Mouse (Mus musculus): ENCODE data around the gene 4931429L15Rik. TPM values are rescaled to one million over a fixed set of nuclear protein-coding genes. Genes with fewer than 3 reads are reported as not detected.

4931429L15Rik gene
- polyA plus RNA-seq, 1 experiment from 2014 or later, result not detected

DNA sequence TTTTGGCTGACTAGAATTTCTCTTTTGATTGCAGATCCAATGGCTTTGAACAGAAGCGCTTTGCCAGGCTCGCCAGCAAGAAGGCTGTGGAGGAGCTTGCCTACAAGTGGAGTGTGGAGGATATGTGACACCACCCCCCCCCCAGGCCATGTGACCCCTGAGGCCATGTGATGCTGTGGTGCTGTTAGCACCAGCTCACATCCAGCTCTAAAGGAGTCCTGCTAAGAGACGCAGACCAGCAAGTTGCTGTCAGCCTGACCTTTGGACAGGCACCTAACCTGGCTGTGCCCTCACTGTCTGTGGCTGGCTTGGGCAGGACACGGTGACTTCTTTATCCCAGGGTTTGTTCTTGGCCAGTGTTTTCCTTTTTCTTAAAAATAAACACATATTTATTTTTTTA, 21.4 kb downstream of the 4931429L15Rik start:
- H3K36me3 ChIP-seq, result peaks cover 54% of the 10 kb centered on the region

DNA sequence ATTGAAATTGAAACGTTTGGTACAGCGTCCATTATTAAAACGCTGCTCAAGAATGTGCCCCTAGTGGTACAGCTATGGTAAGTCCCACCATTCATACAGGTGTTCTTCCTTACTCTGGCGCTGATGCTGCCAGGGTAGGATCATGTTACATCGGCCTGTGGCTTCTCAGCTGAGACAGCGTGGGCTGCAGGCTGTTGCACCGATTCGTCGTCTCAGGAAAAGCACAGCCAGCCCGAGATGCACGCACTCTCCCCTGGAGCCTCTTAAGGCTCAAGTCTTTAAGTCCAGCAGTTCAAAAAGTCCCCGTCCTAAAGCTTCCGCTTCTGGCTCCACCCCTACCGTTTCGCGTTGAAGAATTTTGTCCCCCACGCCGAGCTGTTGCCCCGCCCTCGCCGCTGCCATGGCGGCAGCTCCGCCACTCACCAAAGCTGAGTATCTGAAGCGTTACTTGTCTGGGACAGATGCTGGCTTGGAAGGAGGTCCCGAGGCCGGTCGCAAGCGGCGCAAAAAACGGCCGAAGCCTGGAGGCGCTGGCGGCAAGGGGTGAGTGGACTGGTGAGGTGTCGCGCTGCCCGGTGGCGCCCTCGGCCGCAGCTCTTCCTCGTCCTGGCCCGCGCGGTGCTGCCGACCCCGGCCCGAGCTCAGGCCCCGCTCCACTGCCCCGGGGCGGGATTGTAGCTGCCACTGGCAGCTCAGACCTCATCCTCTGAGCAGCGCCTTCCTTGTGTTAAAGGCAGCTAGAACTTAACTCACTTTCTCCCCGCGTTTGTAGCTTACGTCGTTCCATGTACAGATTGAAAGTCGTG, 37.0 kb downstream of the 4931429L15Rik start, which contains the start of gene Bud13:
Bud13 (plus strand) TSS at position 378 of the 806 bp plus-strand sequence.
- H3K27ac ChIP-seq, result peak within 1 kb of the TSS; percentile 89
- H3K4me2 ChIP-seq, result peak within 1 kb of the TSS; percentile 74
- H3K27me3 ChIP-seq, result no peaks in the 10 kb centered on the region
- under 1% methylated on average over 55 of the region's 55 CpGs for WGBS
- ATAC-seq (replicated peaks; ENCODE audit: insufficient number of reproducible peaks, insufficient read depth, low FRiP score, low read depth), result peak; percentile 89
- peaks cover 51% of the 10 kb centered on the region for H3K36me3 ChIP-seq
- no peaks in the 10 kb centered on the region for H3K9me3 ChIP-seq (replicated peaks)
- H3K4me1 ChIP-seq (replicated peaks), result peaks cover 8% of the 10 kb centered on the region
- H3K4me3 ChIP-seq, result peak within 1 kb of the TSS; percentile 95
- peak within 1 kb of the TSS; percentile 92 for H3K9ac ChIP-seq

More for the DNA sequence above, 21.4 kb downstream of the 4931429L15Rik start:
- 77% methylated on average over 4 of the region's 4 CpGs for WGBS
- no peaks in the 10 kb centered on the region for H3K4me1 ChIP-seq (replicated peaks)
- H3K4me2 ChIP-seq, result no peak overlapping the region
- no peak overlapping the region for H3K9ac ChIP-seq
- no peak overlapping the region for H3K27ac ChIP-seq
- no peak overlapping the region for H3K4me3 ChIP-seq
- H3K9me3 ChIP-seq (replicated peaks), result no peaks in the 10 kb centered on the region
- ATAC-seq (replicated peaks; ENCODE audit: insufficient number of reproducible peaks, insufficient read depth, low FRiP score, low read depth), result no peak
- no peaks in the 10 kb centered on the region for H3K27me3 ChIP-seq

DNA sequence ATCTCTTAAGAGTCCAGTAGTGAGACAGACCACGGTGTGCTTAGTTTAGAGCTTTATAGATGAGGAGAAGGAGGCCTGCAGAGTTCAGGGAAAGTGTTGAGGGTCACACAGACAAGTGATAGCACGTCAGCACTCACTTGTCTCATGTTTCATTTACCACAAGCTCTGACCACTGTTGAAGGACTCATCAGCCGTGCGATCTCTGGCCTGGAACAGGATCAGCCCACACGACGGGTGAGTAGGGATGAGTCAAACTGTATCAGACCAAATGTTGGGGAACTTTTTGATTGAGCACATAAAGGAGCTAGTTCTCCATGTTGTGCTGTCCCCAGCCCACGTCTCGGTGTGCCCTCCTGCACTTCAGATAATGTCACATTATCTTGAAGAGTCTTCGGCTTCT, 45.3 kb downstream of the 4931429L15Rik start:
- 0 out of 2 replicates have a peak overlapping the region, but pooled peaks have one; percentile 97 for H3K4me3 ChIP-seq

DNA sequence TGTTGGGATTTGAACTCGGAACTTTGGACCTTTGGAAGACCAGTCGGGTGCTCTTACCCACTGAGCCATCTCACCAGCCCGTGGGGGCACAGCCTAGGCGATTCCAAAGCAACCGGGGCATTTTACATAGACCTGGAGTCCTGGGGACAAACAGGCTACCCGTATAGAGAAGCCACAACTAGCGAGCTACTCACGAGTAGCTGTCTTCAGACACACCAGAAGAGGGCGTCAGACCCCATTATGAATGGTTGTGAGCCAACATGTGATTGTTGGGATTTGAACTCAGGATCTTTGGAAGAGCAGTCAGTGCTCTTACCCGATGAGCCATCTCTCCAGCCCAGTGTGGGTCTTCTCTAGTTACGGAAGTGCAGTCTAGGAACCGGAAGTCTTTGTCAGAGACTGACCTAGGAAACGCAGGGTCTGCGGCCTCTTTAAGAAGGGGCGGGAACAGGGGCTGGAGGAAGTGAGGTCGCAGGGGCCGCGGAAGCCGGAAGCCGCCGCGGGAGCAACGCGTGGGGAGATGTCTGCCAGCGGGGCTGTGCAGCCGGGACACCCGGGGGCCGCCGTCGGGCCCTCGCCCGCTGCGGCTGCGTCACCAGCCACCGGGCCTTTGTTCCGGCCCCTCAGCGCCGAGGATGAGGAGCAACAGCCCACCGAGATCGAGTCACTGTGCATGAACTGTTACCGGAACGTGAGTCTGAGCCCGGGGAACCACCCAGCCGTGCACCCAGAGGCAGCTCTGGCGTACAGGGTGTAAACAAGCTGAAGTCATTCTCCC, 46.9 kb downstream of the 4931429L15Rik start, which contains the start of gene Zpr1:
Zpr1 (plus strand) TSS at position 388 of the 778 bp plus-strand sequence.
- Histone ChIP-seq H3K36me3 (peaks cover 33% of the 10 kb centered on the region), H3K27me3 (peaks cover 29% of the 10 kb centered on the region), H3K27ac (peak within 1 kb of the TSS; percentile 72), H3K4me2 (peak within 1 kb of the TSS; percentile 89), H3K9ac (peak within 1 kb of the TSS; percentile 67), H3K9me3 (replicated peaks) (no peaks in the 10 kb centered on the region), H3K4me1 (replicated peaks) (peaks cover 13% of the 10 kb centered on the region), H3K4me3 (peak within 1 kb of the TSS; percentile 97)
- ATAC-seq (replicated peaks; ENCODE audit: insufficient number of reproducible peaks, insufficient read depth, low FRiP score, low read depth), result peak; percentile 92
- 6% methylated on average over 37 of the region's 45 CpGs for WGBS

More for the DNA sequence above, 45.3 kb downstream of the 4931429L15Rik start:
- peaks cover 13% of the 10 kb centered on the region for H3K4me1 ChIP-seq (replicated peaks)
- 61% methylated on average over 9 of the region's 9 CpGs for whole genome bisulfite sequencing
- H3K9me3 ChIP-seq (replicated peaks), result no peaks in the 10 kb centered on the region
- H3K27ac ChIP-seq, result no peak overlapping the region
- H3K27me3 ChIP-seq, result peaks cover 14% of the 10 kb centered on the region
- peaks cover 45% of the 10 kb centered on the region for H3K36me3 ChIP-seq
- no peak overlapping the region for H3K9ac ChIP-seq
- no peak for ATAC-seq (replicated peaks; ENCODE audit: insufficient number of reproducible peaks, insufficient read depth, low FRiP score, low read depth)
- H3K4me2 ChIP-seq, result 0 out of 2 replicates have a peak overlapping the region, but pooled peaks have one; percentile 89

DNA sequence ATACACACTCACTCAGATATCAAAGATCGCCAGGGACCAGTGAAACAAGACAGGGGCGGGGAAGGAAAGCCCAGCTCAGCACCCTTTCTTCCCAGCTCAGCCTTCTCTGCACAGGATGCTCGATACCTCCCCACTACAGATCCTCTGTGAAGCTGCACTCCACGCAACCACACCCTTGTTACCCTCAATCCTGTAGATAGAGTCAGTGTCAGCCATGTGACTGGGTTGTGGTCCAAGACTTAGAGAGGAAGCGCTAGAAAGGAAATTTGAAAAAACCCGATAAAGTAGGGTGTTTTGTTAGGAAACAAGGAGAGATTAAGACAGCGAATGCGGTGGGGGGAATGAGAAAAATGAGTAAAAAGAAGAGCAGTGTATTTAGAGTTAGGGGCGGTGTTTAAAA, 47.7 kb downstream of the 4931429L15Rik start:
- H3K9ac ChIP-seq, result no peak overlapping the region
- peak; percentile 48; the same call in 1 of the 2 replicates for ATAC-seq (replicated peaks; ENCODE audit: insufficient number of reproducible peaks, insufficient read depth, low FRiP score, low read depth)
- peak overlapping the region; percentile 89; the same call in 1 of the 2 replicates for H3K4me2 ChIP-seq
- H3K27me3 ChIP-seq, result peaks cover 30% of the 10 kb centered on the region
- H3K27ac ChIP-seq, result peak overlapping the region; percentile 72
- WGBS, result 64% methylated on average over 9 of the region's 9 CpGs
- H3K4me3 ChIP-seq, result 0 out of 2 replicates have a peak overlapping the region, but pooled peaks have one; percentile 97
- H3K9me3 ChIP-seq (replicated peaks), result no peaks in the 10 kb centered on the region
- peaks cover 25% of the 10 kb centered on the region for H3K36me3 ChIP-seq
- peaks cover 13% of the 10 kb centered on the region for H3K4me1 ChIP-seq (replicated peaks)

DNA sequence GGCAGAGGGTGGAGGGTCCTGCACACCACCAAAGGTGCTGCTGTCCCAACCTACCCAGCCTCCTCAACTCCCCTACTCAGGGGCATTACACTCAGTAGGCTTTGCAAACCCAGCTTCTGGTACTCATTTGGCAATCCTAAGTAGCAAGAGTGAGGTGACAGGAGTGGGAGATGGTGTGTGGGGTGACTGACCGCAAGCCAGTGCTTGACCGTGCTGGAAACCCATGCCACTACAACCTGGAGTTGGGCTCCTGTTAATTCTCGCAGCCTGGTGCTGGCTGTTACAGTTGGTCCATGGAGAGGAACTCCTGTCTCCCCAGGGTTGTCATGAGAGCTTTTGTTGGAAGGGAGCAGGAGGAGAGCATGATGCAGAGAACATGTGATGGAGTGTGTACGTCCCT, 49.0 kb downstream of the 4931429L15Rik start:
- Histone ChIP-seq H3K4me2 (no peak overlapping the region), H3K9me3 (replicated peaks) (no peaks in the 10 kb centered on the region), H3K4me1 (replicated peaks) (peaks cover 13% of the 10 kb centered on the region), H3K36me3 (peaks cover 13% of the 10 kb centered on the region), H3K4me3 (no peak overlapping the region), H3K27me3 (peaks cover 30% of the 10 kb centered on the region), H3K27ac (no peak overlapping the region), H3K9ac (no peak overlapping the region)
- no peak for ATAC-seq (replicated peaks; ENCODE audit: insufficient number of reproducible peaks, insufficient read depth, low FRiP score, low read depth)
- WGBS, result 84% methylated on average over 4 of the region's 4 CpGs

DNA sequence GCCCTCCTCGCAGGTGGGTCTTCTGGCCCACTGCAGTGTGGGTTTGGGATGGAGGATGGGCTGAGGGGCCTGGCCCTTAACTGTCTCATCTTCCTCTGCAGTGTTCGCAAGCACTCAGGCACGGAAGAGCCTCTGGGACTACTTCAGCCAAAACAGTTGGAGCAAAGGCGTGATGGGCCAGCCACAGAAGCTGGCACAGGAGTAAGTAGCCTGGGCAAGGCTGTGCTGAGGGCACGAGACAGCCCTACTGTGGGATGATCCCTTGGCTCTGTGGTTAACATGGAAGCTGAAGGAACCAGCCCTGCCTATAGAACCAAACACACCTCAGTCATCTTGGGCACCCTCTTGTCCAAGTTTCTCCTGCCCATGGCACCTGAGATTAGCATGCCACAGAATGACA, 50.7 kb downstream of the 4931429L15Rik start:
- H3K4me2 ChIP-seq, result no peak overlapping the region
- H3K4me1 ChIP-seq (replicated peaks), result peaks cover 11% of the 10 kb centered on the region
- H3K36me3 ChIP-seq, result no peaks in the 10 kb centered on the region
- peaks cover 30% of the 10 kb centered on the region for H3K27me3 ChIP-seq
- H3K9me3 ChIP-seq (replicated peaks), result no peaks in the 10 kb centered on the region
- no peak for ATAC-seq (replicated peaks; ENCODE audit: insufficient number of reproducible peaks, insufficient read depth, low FRiP score, low read depth)
- H3K27ac ChIP-seq, result no peak overlapping the region
- 79% methylated on average over 5 of the region's 5 CpGs for WGBS
- no peak overlapping the region for H3K4me3 ChIP-seq
- no peak overlapping the region for H3K9ac ChIP-seq

DNA sequence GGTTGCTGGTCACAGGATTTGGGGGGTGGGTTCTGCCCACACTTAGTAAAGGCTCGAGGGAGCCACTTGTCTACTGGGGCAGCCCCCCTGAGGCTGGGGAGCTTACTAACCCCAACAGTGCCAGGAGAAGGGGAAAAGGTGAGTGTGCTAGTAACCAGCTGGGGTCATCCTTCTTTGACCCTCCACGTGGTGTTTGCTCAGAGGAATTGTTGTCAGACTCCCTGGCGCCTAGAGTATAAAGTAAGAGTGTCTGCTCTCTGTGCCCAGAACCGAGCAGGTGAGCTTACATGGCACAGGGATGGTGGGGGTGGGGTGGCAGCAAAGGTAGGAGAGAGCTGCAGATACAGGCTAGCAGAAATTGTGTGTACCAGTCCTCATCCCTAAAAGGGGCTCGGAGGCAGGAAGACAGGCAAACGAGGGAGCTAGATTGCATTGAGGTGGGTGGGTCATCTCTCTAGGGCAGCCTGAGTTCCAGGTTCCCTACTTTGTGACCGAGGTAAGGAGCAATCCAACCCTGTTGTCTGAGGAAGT, 51.4 kb downstream of the 4931429L15Rik start, which contains the start of gene Apoa5:
Apoa5 (plus strand) TSS at position 291 of the 531 bp plus-strand sequence.
- H3K27me3 ChIP-seq, result peaks cover 30% of the 10 kb centered on the region

DNA sequence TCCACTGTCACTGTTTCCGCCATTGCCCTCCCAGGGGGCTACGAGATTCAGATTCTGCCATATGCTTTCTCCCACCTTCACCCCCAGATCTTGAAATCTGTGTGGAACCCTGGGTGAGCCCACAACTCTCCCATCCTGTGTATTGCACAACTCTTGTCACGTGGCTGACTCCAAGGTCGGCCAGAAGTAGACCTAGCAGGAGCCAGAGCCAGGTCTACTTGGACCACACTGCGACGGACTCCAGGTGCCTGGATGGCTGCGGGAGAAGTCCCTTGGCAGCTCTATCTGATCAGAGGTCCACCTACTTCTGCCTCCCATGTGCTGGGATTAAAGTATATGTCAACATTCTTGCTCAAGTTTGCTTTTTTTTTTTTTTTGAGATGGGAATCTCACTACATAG, 58.7 kb downstream of the 4931429L15Rik start:
- no peak overlapping the region for H3K4me2 ChIP-seq
- no peaks in the 10 kb centered on the region for H3K4me1 ChIP-seq (replicated peaks)
- no peaks in the 10 kb centered on the region for H3K9me3 ChIP-seq (replicated peaks)
- no peak overlapping the region for H3K27ac ChIP-seq
- H3K9ac ChIP-seq, result no peak overlapping the region
- H3K4me3 ChIP-seq, result no peak overlapping the region
- ATAC-seq (replicated peaks; ENCODE audit: insufficient number of reproducible peaks, insufficient read depth, low FRiP score, low read depth), result no peak
- 72% methylated on average over 7 of the region's 7 CpGs for WGBS
- H3K36me3 ChIP-seq, result no peaks in the 10 kb centered on the region
- no peaks in the 10 kb centered on the region for H3K27me3 ChIP-seq

More for the DNA sequence above, 51.4 kb downstream of the 4931429L15Rik start, which contains the start of gene Apoa5:
- no peak for ATAC-seq (replicated peaks; ENCODE audit: insufficient number of reproducible peaks, insufficient read depth, low FRiP score, low read depth)
- Histone ChIP-seq H3K36me3 (no peaks in the 10 kb centered on the region), H3K9me3 (replicated peaks) (no peaks in the 10 kb centered on the region), H3K27ac (no peak within 1 kb of the TSS), H3K4me1 (replicated peaks) (peaks cover 4% of the 10 kb centered on the region), H3K4me2 (no peak within 1 kb of the TSS), H3K9ac (no peak within 1 kb of the TSS), H3K4me3 (no peak within 1 kb of the TSS)
- 39% methylated on average over 7 of the region's 7 CpGs for WGBS

DNA sequence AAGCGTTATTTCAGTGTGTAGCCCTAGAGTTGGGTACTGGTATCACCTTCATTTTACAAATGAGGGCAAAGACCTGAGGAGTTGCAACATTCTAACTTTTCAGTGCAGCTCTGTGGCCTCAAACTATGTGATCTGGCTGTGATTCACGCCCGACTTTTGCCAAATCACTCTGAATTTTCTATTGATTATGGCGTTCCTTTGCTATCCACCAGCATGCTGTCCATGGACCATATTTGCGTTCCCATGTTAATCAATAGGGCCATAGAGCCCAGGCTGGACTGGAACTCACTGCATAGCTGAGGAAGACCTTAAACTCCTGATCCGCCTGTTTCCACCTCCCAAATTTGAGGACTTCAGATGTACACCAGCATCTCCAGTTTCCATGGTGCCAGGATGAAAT, 60.7 kb downstream of the 4931429L15Rik start:
- Histone ChIP-seq H3K4me1 (replicated peaks) (no peaks in the 10 kb centered on the region), H3K27me3 (no peaks in the 10 kb centered on the region), H3K4me2 (no peak overlapping the region), H3K4me3 (no peak overlapping the region), H3K9ac (no peak overlapping the region), H3K9me3 (replicated peaks) (no peaks in the 10 kb centered on the region), H3K36me3 (no peaks in the 10 kb centered on the region), H3K27ac (no peak overlapping the region)
- WGBS, result 80% methylated on average over 6 of the region's 6 CpGs
- no peak for ATAC-seq (replicated peaks; ENCODE audit: insufficient number of reproducible peaks, insufficient read depth, low FRiP score, low read depth)

DNA sequence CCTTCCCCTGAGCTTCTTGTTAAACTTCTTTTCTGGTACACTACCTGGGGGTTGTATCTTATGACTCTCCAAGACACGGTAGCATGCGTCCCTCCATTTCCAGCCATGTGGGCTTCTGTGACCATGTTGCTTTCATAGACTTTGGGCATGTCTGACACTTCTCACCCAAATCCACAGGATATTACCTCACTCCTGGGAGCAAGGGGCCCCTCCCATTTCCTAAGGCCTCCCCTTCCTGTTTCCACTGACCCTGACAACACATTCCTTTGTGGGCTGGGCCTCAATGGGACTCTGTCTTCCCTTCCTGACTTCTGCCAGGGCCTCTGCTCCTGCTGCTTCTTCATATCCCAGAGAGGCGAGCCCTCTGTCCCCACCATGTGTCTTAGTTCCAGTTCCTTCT, 62.2 kb downstream of the 4931429L15Rik start:
- 66% methylated on average over 3 of the region's 3 CpGs for WGBS

More for the DNA sequence above, 62.2 kb downstream of the 4931429L15Rik start:
- H3K4me2 ChIP-seq, result no peak overlapping the region
- peak overlapping the region; percentile 51; the same call in 1 of the 2 replicates for H3K27ac ChIP-seq
- H3K27me3 ChIP-seq, result no peaks in the 10 kb centered on the region
- H3K4me3 ChIP-seq, result no peak overlapping the region
- no peaks in the 10 kb centered on the region for H3K9me3 ChIP-seq (replicated peaks)
- H3K9ac ChIP-seq, result no peak overlapping the region
- no peaks in the 10 kb centered on the region for H3K4me1 ChIP-seq (replicated peaks)
- ATAC-seq (replicated peaks; ENCODE audit: insufficient number of reproducible peaks, insufficient read depth, low FRiP score, low read depth), result peak; percentile 67; the same call in 1 of the 2 replicates
- no peaks in the 10 kb centered on the region for H3K36me3 ChIP-seq

Data from heart, embryonic 15.5 days (tissue).